Mouse (Mus musculus): ENCODE measurements around the gene Pde4d. TPM values are rescaled to one million over a fixed set of nuclear protein-coding genes. Genes with fewer than 3 reads are reported as not detected.

The Pde4d gene
- polyA plus RNA-seq, 1 experiment from 2014 or later, result 19.1 TPM

GRCm38 (mm10) chr13:109912635-109913034 is 1462.9 kb downstream of the Pde4d start:
- H3K27me3 ChIP-seq, result no peaks in the 10 kb centered on the region
- H3K36me3 ChIP-seq, result no peaks in the 10 kb centered on the region
- H3K4me2 ChIP-seq (replicated peaks), result no peak overlapping the region
- ATAC-seq (ENCODE audit: insufficient number of reproducible peaks, low FRiP score, low TSS enrichment, low read depth), result no peak
- no peaks in the 10 kb centered on the region for H3K9me3 ChIP-seq (replicated peaks)
- no peak overlapping the region for H3K9ac ChIP-seq
- H3K4me1 ChIP-seq, result peaks cover 30% of the 10 kb centered on the region
- no peak overlapping the region for H3K27ac ChIP-seq (replicated peaks)
- H3K4me3 ChIP-seq (replicated peaks), result no peak overlapping the region
- WGBS, result 75% methylated on average over 4 of the region's 4 CpGs

GRCm38 (mm10) chr13:109914246-109914645 is 1464.5 kb downstream of the Pde4d start:
- no peaks in the 10 kb centered on the region for H3K9me3 ChIP-seq (replicated peaks)
- no peaks in the 10 kb centered on the region for H3K27me3 ChIP-seq

GRCm38 (mm10) chr13:109914846-109915245 is 1465.1 kb downstream of the Pde4d start:
- Histone ChIP-seq H3K9ac (no peak overlapping the region), H3K4me3 (replicated peaks) (no peak overlapping the region), H3K36me3 (no peaks in the 10 kb centered on the region), H3K27ac (replicated peaks) (no peak overlapping the region), H3K4me1 (peaks cover 24% of the 10 kb centered on the region), H3K27me3 (no peaks in the 10 kb centered on the region), H3K9me3 (replicated peaks) (no peaks in the 10 kb centered on the region), H3K4me2 (replicated peaks) (no peak overlapping the region)
- 51% methylated on average over 5 of the region's 5 CpGs for WGBS
- ATAC-seq (ENCODE audit: insufficient number of reproducible peaks, low FRiP score, low TSS enrichment, low read depth), result no peak

More at GRCm38 (mm10) chr13:109914246-109914645, 1464.5 kb downstream of the Pde4d start:
- H3K36me3 ChIP-seq, result no peaks in the 10 kb centered on the region
- no peak for ATAC-seq (ENCODE audit: insufficient number of reproducible peaks, low FRiP score, low TSS enrichment, low read depth)
- WGBS, result 86% methylated on average over 13 of the region's 13 CpGs
- H3K9ac ChIP-seq, result no peak overlapping the region
- no peak overlapping the region for H3K4me3 ChIP-seq (replicated peaks)
- no peak overlapping the region for H3K4me2 ChIP-seq (replicated peaks)
- H3K27ac ChIP-seq (replicated peaks), result no peak overlapping the region
- H3K4me1 ChIP-seq, result peaks cover 27% of the 10 kb centered on the region

- H3K36me3 ChIP-seq, result no peaks in the 10 kb centered on the region
- peaks cover 24% of the 10 kb centered on the region for H3K4me1 ChIP-seq
- no peak overlapping the region for H3K4me3 ChIP-seq (replicated peaks)
- no peaks in the 10 kb centered on the region for H3K9me3 ChIP-seq (replicated peaks)
- no peak for ATAC-seq (ENCODE audit: insufficient number of reproducible peaks, low FRiP score, low TSS enrichment, low read depth)
- no peak overlapping the region for H3K9ac ChIP-seq
- no peaks in the 10 kb centered on the region for H3K27me3 ChIP-seq
- H3K4me2 ChIP-seq (replicated peaks), result no peak overlapping the region
- no peak overlapping the region for H3K27ac ChIP-seq (replicated peaks)
- 58% methylated on average over 7 of the region's 7 CpGs for WGBS
Observed at GRCm38 (mm10) chr13:109915501-109915900, 1465.8 kb downstream of the Pde4d start.

- no peak for ATAC-seq (ENCODE audit: insufficient number of reproducible peaks, low FRiP score, low TSS enrichment, low read depth)
- peaks cover 24% of the 10 kb centered on the region for H3K4me1 ChIP-seq
- no peaks in the 10 kb centered on the region for H3K36me3 ChIP-seq
- H3K9me3 ChIP-seq (replicated peaks), result no peaks in the 10 kb centered on the region
- 84% methylated on average over 5 of the region's 5 CpGs for WGBS
- no peak overlapping the region for H3K4me2 ChIP-seq (replicated peaks)
- no peaks in the 10 kb centered on the region for H3K27me3 ChIP-seq
- no peak overlapping the region for H3K9ac ChIP-seq
- no peak overlapping the region for H3K27ac ChIP-seq (replicated peaks)
- H3K4me3 ChIP-seq (replicated peaks), result no peak overlapping the region
Observed at GRCm38 (mm10) chr13:109915964-109916363, 1466.2 kb downstream of the Pde4d start.

GRCm38 (mm10) chr13:109917551-109917950 is 1467.8 kb downstream of the Pde4d start:
- H3K9ac ChIP-seq, result no peak overlapping the region
- no peak overlapping the region for H3K4me2 ChIP-seq (replicated peaks)
- peaks cover 11% of the 10 kb centered on the region for H3K4me1 ChIP-seq
- H3K4me3 ChIP-seq (replicated peaks), result no peak overlapping the region
- no peaks in the 10 kb centered on the region for H3K9me3 ChIP-seq (replicated peaks)
- no peaks in the 10 kb centered on the region for H3K36me3 ChIP-seq
- ATAC-seq (ENCODE audit: insufficient number of reproducible peaks, low FRiP score, low TSS enrichment, low read depth), result no peak
- no peaks in the 10 kb centered on the region for H3K27me3 ChIP-seq
- no peak overlapping the region for H3K27ac ChIP-seq (replicated peaks)
- WGBS, result 85% methylated on average over 10 of the region's 10 CpGs

GRCm38 (mm10) chr13:109918631-109919030 is 1468.9 kb downstream of the Pde4d start:
- Histone ChIP-seq H3K36me3 (no peaks in the 10 kb centered on the region), H3K9ac (no peak overlapping the region)
- no peak for ATAC-seq (ENCODE audit: insufficient number of reproducible peaks, low FRiP score, low TSS enrichment, low read depth)

GRCm38 (mm10) chr13:109920256-109920655 is 1470.5 kb downstream of the Pde4d start:
- H3K4me3 ChIP-seq (replicated peaks), result no peak overlapping the region
- no peaks in the 10 kb centered on the region for H3K27me3 ChIP-seq
- H3K9ac ChIP-seq, result no peak overlapping the region
- 86% methylated on average over 6 of the region's 6 CpGs for WGBS
- H3K4me2 ChIP-seq (replicated peaks), result no peak overlapping the region
- no peaks in the 10 kb centered on the region for H3K4me1 ChIP-seq
- no peaks in the 10 kb centered on the region for H3K36me3 ChIP-seq
- no peak for ATAC-seq (ENCODE audit: insufficient number of reproducible peaks, low FRiP score, low TSS enrichment, low read depth)
- H3K27ac ChIP-seq (replicated peaks), result no peak overlapping the region
- no peaks in the 10 kb centered on the region for H3K9me3 ChIP-seq (replicated peaks)

More at GRCm38 (mm10) chr13:109918631-109919030, 1468.9 kb downstream of the Pde4d start:
- H3K4me1 ChIP-seq, result peaks cover 8% of the 10 kb centered on the region; the same call in 1 of the 2 replicates
- H3K4me2 ChIP-seq (replicated peaks), result no peak overlapping the region
- no peaks in the 10 kb centered on the region for H3K9me3 ChIP-seq (replicated peaks)
- no peak overlapping the region for H3K27ac ChIP-seq (replicated peaks)
- no peak overlapping the region for H3K4me3 ChIP-seq (replicated peaks)
- no peaks in the 10 kb centered on the region for H3K27me3 ChIP-seq
- 67% methylated on average over 8 of the region's 8 CpGs for WGBS

- Histone ChIP-seq H3K9me3 (replicated peaks) (no peaks in the 10 kb centered on the region), H3K4me3 (replicated peaks) (no peak overlapping the region), H3K4me2 (replicated peaks) (no peak overlapping the region), H3K27me3 (no peaks in the 10 kb centered on the region), H3K36me3 (no peaks in the 10 kb centered on the region), H3K9ac (no peak overlapping the region), H3K27ac (replicated peaks) (no peak overlapping the region), H3K4me1 (peaks cover 5% of the 10 kb centered on the region)
- WGBS, result 84% methylated on average over 17 of the region's 17 CpGs
- ATAC-seq (ENCODE audit: insufficient number of reproducible peaks, low FRiP score, low TSS enrichment, low read depth), result no peak
Observed at GRCm38 (mm10) chr13:109921336-109922038, 1471.7 kb downstream of the Pde4d start.

- peaks cover 9% of the 10 kb centered on the region for H3K4me1 ChIP-seq
- no peaks in the 10 kb centered on the region for H3K9me3 ChIP-seq (replicated peaks)
- H3K4me3 ChIP-seq (replicated peaks), result no peak overlapping the region
- no peaks in the 10 kb centered on the region for H3K27me3 ChIP-seq
- no peak overlapping the region for H3K9ac ChIP-seq
- H3K27ac ChIP-seq (replicated peaks), result no peak overlapping the region
- peak; percentile 51; the same call in 1 of the 2 replicates for ATAC-seq (ENCODE audit: insufficient number of reproducible peaks, low FRiP score, low TSS enrichment, low read depth)
- H3K4me2 ChIP-seq (replicated peaks), result no peak overlapping the region
- H3K36me3 ChIP-seq, result no peaks in the 10 kb centered on the region
- 2% methylated on average over 4 of the region's 4 CpGs for WGBS
Observed at GRCm38 (mm10) chr13:109922228-109922627, 1472.5 kb downstream of the Pde4d start.

GRCm38 (mm10) chr13:109922782-109923181 is 1473.0 kb downstream of the Pde4d start:
- H3K9me3 ChIP-seq (replicated peaks), result no peaks in the 10 kb centered on the region
- H3K4me1 ChIP-seq, result peaks cover 9% of the 10 kb centered on the region
- no peaks in the 10 kb centered on the region for H3K27me3 ChIP-seq
- no peak overlapping the region for H3K4me3 ChIP-seq (replicated peaks)
- no peak overlapping the region for H3K9ac ChIP-seq
- 76% methylated on average over 12 of the region's 12 CpGs for WGBS
- ATAC-seq (ENCODE audit: insufficient number of reproducible peaks, low FRiP score, low TSS enrichment, low read depth), result no peak
- no peaks in the 10 kb centered on the region for H3K36me3 ChIP-seq
- H3K27ac ChIP-seq (replicated peaks), result no peak overlapping the region
- no peak overlapping the region for H3K4me2 ChIP-seq (replicated peaks)

- Histone ChIP-seq H3K27me3 (no peaks in the 10 kb centered on the region), H3K4me3 (replicated peaks) (no peak overlapping the region), H3K36me3 (no peaks in the 10 kb centered on the region), H3K27ac (replicated peaks) (no peak overlapping the region), H3K9ac (no peak overlapping the region), H3K4me2 (replicated peaks) (no peak overlapping the region), H3K9me3 (replicated peaks) (no peaks in the 10 kb centered on the region), H3K4me1 (peaks cover 9% of the 10 kb centered on the region)
- no peak for ATAC-seq (ENCODE audit: insufficient number of reproducible peaks, low FRiP score, low TSS enrichment, low read depth)
- WGBS, result 93% methylated on average over 15 of the region's 15 CpGs
Observed at GRCm38 (mm10) chr13:109924771-109925170, 1475.0 kb downstream of the Pde4d start.

All from embryonic facial prominence, embryonic 15.5 days (tissue).